Mouse (Mus musculus): ENCODE data around the gene Fgfr2. TPM values are rescaled to one million over a fixed set of nuclear protein-coding genes. Genes with fewer than 3 reads are reported as not detected.

The Fgfr2 gene
- total RNA-seq, 2 experiments from 2014 or later = 27.3 to 32.7 TPM

DNA sequence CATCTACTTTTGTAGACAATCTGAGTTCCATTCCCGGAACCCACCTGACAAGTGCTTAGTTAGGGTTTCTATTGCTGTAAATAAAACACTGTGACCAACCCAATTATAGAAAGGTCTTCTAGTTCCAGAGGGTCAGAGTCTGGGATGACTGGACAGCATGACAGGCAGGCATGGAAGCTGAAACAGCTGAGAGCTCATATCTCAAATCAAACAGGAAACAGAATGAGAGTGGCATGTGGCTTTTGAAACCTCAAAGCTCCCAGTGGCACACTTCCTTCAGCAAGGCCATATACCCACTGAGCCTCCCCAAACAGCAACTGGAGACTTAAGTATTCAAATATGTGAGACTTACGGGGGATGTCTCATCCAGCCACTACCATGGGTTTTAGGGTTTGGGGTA is 250.1 kb downstream of the Fgfr2 start:
- DNase-seq (ENCODE audit: low spot score in 2 of 2) = no peak
- intact Hi-C loops (cut with DNase I) = loop anchor here (10.0 kb wide), 1 partner anchor 772 kb away; no protein-coding TSS in a partner anchor

DNA sequence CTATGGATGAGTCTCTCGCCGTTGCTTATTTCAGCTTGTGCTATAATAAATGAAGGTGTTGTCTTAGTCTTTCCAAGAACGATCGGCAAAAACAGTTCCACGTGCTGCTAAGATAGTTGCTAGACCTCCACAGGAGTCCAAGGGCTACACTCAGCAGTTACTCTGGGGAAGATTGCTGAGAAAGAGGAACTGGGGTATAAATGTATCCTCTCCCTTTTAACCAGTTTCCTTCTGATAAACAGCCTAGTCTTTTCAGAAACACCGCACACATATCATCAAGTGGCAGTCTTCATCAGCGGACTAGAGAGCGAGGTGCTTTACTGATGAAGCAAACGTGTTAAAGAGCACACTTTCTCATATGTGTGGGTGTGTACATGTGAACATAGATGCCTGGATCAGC is 256.8 kb downstream of the Fgfr2 start:
- intact Hi-C loops (cut with DNase I) = no loop called here
- DNase-seq (ENCODE audit: low spot score in 2 of 2) = no peak

DNA sequence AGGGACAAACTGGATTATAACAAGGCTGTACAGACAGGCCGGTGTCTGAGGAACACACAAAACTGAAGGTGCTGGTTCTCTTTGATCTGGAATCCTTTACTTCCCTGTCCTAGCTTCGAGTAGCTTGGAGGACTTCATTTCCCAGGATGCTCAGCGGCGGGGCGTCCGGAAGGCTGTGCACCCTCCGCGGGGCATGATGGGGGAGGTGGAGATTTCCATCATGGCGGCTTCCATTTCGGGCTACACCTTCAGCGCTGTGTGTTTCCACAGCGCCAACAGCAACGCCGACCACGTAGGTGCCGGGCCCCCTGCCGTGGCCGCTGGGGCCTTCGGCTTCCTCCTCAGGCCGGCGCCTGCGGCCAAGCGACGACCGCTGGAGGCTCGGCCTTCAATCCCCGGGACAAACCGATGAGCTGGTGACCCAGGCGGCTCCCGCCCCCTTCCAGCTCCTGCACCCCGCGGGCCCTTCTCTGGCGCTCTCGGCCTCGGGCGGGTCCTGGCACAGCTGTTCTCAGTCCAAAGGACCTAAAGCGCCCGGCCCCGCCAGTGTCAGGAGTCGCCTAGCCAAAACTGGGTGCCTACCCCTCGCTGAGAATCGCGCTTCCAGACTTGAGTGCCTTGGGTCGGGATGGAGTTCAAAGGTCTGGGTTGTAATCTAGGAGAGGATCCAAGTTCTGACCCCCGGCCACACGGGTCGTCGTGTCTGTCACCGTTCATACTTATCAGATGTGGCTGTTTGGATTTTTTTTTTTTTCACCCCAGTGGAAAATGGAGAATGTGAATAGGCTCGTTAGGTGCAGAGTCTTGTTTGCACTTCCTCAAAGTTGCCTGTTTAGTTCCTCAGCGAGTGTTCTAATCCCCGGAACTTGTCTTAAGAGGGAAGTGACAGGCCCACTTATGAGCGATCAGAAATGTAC is 263.9 kb downstream of the Fgfr2 start, which contains the start of gene Abraxas2:
Abraxas2 (plus strand) TSS at position 184 of the 917 bp plus-strand sequence.
- intact Hi-C loops (cut with DNase I) = no loop called here
- peak; percentile 85 to 89 for DNase-seq (ENCODE audit: low spot score in 2 of 2)

DNA sequence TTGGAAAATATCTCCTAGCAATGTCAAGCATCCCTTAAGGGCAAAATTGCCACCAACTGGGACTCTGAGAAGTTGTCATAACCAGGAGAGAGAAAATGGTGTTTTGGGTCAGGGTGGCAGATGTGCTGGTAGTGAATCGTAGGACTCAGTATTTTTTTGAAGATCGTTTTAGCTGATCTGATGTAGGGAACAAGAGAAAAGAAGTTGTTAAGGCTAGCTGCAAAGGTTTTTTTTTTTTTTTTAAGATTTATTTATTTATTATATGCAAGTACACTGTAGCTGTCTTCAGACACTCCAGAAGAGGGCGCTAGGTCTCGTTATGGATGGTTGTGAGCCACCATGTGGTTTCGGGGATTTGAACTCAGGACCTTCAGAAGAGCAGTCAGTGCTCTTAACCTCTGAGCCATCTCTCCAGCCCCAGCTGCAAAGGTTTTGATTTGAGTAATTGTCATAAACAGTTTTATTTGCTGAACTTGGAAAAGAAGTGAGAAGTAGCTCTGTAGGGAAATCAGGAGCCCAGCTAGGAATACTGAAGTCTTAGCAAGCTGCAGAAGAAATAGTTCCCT is 265.0 kb downstream of the Fgfr2 start:
- no peak for DNase-seq (ENCODE audit: low spot score in 2 of 2)
- intact Hi-C loops (cut with DNase I) = no loop called here

DNA sequence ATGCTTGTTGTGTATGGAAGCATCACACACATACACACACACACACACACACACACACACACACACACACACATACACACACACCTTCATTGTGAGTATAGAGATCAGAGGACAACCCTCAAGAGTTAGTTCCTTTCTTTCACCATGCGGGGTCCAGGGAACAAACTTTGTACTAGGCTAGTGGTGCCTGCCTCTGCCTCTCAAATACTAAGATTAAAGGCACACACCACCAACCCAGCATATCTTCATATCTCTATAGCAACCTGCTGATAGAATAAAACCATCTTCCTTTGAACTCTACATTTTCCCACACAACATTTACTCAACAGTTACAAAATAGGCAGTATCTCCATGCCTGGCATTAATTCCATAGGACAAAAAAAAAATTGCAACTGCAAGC is 267.1 kb downstream of the Fgfr2 start:
- intact Hi-C loops (cut with DNase I) = no loop called here
- DNase-seq (ENCODE audit: low spot score in 2 of 2) = no peak

DNA sequence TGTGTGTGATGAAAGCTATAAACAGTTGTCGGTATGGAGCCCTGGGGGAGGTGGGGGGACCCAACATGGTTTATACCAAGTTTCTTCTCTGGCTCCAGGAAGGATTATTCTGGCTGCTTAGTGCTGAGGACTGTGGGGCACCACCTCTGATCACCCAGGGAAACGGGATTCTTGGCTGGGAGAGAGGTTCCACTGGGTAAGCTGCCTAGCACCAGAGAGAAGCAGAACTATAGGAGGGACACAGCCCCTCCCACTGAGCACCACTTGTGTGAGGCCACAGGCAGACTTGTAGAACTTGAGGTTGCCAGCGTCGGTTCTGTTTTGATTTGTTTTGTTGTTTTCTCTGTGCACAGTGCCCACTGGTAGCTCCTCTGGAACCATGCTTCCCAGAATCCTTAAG is 269.2 kb downstream of the Fgfr2 start:
- DNase-seq (ENCODE audit: low spot score in 2 of 2) = peak in 1 of 2 experiments; percentile 33
- intact Hi-C loops (cut with DNase I) = loop anchor here (5.0 kb wide), 2 partner anchors 42 to 197 kb away; partner anchors contain the start of gene Fam53b

DNA sequence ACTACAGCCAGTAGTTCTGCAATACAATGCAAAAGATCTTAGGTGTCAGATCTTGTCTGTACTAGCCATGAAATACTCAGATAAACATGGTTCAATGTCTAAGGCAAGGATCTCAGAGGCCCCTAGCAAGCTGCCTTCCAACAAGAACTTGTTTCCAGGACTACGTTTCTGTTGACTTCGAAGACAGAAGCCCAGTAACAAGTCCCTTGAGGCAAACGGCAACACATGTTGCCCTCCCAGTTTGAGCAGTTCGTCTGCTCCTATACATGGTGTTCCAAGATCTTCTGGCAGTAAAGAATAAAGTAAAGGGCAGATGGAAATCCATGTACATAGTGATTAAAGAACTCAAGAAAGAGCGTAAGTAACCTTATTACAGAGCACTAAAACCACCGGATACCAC is 269.8 kb downstream of the Fgfr2 start:
- intact Hi-C loops (cut with DNase I) = loop anchor here (5.0 kb wide), 2 partner anchors 41 to 196 kb away; partner anchors contain the start of gene Fam53b
- DNase-seq (ENCODE audit: low spot score in 2 of 2) = no peak

DNA sequence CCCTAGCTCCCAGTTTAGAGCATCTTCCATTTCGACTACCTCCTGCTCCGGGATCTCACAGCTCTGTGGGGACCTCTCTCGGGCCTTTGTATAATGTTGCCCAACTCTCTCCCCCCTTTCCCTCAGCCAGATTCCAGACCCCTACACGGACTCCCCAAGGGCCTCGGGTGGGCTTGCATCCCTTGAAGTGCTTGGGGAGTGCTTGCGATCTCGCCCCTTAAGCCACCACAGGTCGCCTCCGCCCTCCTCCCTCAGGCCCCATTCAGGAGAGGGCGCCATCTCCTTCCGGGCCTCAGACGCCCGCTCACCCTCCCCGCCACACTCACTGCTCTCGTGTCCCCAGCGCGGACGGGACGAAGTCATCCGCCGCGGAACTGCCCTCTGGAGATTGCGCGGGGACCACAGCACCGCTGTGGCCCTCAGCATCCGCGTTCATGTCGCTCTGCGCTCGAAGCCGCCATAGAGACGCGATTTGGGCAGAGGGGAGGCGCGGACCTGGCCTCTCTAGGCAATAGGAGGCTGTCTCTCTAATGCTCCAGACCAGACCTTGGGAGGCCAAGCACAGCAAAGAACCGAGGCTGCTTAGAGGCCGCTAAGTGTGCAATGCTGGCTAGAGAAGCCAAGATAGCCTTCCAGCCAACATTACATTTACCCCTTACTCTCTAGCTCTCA is 270.8 kb downstream of the Fgfr2 start, which contains the start of gene Eef1akmt2:
Eef1akmt2 (minus strand) TSS at position 501 of the 672 bp plus-strand sequence.
- intact Hi-C loops (cut with DNase I) = loop anchor here (5.0 kb wide), 2 partner anchors 40 to 195 kb away; partner anchors contain the start of gene Fam53b

DNA sequence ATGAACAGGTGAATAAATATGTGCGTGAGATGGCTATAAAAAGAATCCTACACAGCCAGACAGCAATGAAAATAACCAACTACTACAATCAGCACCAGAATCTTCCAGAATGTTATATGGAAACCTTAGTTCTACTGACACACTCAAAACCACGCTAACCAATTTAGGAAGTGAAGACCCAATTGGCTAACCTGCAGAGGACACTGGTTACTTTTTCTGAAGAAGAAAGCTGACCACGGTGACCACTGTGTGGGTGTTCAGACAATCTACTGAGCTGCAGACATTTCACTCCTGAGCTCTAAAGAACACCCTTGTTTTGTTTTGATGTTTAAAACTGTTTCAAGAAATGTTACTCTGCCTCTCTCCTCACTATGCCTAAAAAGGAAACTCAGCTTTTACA is 280.0 kb downstream of the Fgfr2 start:
- intact Hi-C loops (cut with DNase I) = no loop called here
- DNase-seq (ENCODE audit: low spot score in 2 of 2) = no peak

More for the DNA sequence above, 270.8 kb downstream of the Fgfr2 start, which contains the start of gene Eef1akmt2:
- peak; percentile 80 to 84 for DNase-seq (ENCODE audit: low spot score in 2 of 2)

DNA sequence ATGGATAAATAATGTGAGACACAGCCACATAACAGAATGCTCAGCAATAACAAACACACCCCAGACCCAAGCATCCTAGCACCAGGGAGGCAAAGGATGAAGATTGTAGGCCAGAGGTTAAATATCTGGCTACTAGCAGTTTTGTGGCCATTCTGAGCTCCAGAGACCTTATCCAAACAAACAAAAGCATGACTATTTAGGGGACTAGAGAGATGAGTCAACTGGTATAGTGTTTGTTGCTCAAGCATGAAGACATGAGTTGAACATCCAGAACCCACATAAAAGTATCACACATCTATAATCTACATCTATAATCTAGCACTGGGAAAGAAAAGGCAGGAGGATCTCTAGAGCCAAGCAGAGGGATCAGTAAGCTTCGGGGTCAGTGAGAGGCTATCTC is 280.7 kb downstream of the Fgfr2 start:
- no peak for DNase-seq (ENCODE audit: low spot score in 2 of 2)
- intact Hi-C loops (cut with DNase I) = no loop called here

DNA sequence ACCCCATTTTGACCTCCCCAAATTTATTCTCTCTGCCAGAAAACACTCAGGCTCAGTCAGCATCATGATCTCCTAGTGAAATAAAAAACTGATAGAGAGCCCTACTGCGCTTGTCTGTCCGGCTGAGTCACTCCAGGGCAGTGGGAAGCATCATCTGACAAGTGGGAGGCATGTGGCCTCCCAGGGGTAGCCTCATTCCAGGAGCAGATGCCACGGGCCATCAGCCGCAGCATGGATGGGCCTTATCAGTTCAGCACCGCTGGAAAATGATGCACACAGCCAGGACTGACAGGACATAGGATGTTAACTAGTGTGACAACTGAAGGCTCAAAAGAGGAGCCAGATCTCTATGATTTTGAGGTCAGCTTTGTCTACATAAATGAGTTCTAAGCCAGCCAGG is 281.9 kb downstream of the Fgfr2 start:
- intact Hi-C loops (cut with DNase I) = no loop called here
- DNase-seq (ENCODE audit: low spot score in 2 of 2) = no peak

DNA sequence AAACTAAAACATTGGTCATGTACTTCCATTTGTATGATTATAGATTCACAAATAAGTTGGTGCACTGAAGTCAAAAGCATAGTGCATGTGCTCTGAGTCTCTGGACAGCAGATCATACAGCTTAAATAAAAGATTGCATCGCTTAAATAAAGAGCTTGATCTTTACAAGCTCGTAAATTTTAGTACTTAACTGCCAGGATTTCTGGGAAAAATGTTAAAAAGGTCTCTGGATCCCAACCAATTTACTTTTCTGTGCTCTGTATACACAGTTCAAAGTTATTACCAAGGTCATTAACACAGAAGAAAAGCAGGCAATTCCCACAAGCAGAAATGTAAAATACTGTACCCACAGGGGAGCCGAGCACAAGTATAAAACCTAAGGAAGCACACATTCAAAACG is 292.2 kb downstream of the Fgfr2 start:
- no peak for DNase-seq (ENCODE audit: low spot score in 2 of 2)
- intact Hi-C loops (cut with DNase I) = no loop called here

DNA sequence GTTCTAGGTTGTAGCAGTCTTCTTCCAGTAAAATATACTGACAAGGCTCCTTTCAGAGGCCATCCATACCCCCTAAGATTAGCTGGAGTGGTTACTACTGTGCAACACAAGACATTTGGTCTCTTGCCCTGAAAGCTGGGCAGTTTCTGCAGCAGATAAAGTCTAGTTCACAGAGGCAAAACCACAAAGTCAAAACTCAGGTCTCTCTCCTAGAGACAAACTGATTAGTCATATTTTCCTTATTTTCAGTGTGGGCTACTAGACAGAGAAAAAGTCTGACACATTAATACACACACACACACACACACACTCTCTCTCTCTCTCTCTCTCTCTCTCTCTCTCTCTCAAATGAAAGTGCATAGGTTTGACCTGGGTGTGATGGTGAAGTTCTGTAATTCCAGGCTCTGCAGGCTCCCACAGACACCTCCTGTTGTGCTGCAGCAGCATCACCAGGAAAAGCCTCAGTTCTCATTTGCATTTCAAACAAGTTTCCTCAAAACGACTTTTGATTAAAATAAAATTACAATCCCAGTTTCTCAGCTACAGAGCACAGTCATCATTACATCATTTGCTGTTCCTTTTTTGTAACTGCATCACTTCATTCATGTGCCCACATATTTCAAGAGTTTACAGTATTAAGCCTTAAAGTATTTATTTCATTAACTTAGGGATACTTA is 298.7 kb downstream of the Fgfr2 start:
- intact Hi-C loops (cut with DNase I) = no loop called here

DNA sequence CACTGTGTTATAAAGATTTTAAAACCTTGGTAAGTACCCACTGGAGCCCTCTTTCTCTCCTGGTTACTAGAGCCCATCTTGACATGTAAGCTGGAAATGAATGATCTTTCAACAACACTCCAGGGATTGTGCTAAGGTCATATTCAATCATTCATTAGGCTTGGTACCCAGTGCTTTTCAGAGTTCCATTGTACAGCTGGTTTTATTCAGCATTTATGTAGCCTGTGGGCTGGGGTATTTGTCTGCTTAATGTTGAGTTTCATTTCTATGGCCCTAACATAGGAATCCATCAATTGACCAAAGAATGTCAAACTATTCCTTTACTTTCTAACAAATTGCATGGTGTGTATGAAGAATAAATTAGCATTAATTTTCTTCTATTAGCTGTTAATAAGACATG is 299.3 kb downstream of the Fgfr2 start:
- intact Hi-C loops (cut with DNase I) = no loop called here
- DNase-seq (ENCODE audit: low spot score in 2 of 2) = no peak

More for the DNA sequence above, 298.7 kb downstream of the Fgfr2 start:
- no peak for DNase-seq (ENCODE audit: low spot score in 2 of 2)

DNA sequence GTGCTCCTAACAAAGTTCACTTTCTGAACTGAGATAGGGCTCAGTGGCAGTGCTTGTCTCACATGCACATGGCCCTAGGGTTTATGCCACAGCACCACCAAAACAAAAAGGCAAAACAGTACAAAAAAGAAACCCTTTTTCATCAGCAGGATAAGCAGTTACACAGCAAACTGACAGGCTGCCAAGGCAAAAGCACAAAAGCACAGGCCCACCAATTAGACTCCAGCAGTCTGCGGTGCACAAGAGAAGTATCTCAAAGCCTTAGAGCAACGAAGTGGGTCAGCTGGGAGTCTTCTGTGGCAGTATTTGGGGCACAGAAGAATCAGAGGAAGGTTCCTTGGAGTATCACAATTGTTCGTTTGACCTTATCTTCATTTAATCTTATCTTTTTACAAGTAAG is 302.5 kb downstream of the Fgfr2 start:
- intact Hi-C loops (cut with DNase I) = no loop called here
- DNase-seq (ENCODE audit: low spot score in 2 of 2) = no peak

DNA sequence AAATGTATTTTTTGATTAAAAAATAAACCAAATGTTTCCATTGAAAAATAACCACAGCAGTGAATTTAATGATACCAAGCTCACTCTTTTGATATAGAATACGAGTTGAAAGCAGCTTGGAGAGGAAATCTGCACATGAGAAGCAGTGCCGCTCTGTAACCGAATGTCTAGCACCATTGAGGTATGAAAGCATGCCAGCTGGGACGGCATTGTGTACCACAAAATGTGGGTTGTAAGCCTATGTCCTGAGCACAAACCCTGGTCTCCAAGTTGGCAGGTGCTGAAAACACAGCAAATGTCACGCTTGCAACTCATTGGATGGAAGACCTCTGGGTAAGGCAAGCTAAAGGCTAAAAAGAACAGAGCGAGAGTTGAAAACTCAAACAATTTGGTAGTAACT is 306.1 kb downstream of the Fgfr2 start:
- DNase-seq (ENCODE audit: low spot score in 2 of 2) = no peak
- intact Hi-C loops (cut with DNase I) = no loop called here

DNA sequence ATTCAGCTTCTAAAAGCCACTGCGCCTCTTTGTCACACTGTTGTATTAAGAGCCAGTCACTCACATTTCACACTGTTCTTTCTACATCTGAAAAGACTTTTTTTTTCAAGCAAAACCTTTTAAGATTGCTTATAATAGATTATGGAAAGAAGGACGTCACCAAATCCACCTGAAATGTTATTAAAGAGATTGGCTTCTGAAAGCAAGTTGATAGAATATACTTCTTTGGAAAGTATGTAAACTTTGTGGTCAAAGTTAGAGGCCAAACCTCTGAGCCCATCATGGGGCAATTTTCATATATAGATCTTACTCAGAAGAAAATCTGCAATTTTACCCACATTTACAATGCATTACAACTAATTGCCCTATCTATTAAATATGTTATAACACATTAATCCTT is 306.6 kb downstream of the Fgfr2 start:
- intact Hi-C loops (cut with DNase I) = no loop called here
- DNase-seq (ENCODE audit: low spot score in 2 of 2) = no peak

DNA sequence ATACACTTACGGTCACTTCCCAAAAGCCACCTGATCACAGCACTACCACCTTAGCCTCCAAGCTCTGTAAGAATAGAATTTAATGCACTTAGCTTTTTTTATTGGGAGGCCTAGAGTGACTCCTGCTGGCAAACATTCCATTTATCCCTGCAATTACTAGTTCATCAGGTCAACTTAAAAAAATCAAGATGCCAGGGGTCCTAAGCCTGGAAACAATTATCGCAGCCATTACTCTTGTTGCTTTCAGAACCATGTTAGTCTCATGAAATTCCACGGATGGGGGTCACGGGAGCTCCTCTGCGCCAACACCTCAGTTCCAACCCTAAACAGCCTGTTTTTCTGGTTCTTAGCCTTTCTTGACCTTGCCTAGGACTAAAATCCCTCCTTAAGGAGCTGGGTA is 308.1 kb downstream of the Fgfr2 start:
- intact Hi-C loops (cut with DNase I) = no loop called here
- DNase-seq (ENCODE audit: low spot score in 2 of 2) = no peak

DNA sequence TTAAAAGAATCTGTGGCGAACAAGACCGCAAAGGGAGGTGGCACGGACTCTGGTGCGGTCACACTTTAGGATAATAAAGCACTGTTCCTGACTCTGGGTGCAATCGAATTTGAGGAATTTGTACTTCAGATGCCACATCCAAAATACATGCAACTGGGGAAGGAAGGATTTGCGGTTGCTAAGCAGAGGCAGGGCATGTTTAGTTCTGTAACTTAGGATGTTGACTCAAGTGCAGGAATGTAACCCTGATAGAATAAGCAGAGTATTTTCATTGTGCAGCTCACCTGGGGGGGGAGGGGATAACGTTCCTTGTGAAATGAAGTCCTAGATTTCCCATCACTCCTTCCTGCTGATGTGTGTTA is 309.1 kb downstream of the Fgfr2 start:
- intact Hi-C loops (cut with DNase I) = loop anchor here (5.0 kb wide), 1 partner anchor 38 kb away; the partner anchor contains the start of gene Eef1akmt2
- DNase-seq (ENCODE audit: low spot score in 2 of 2) = no peak
